Mouse (Mus musculus): ENCODE measurements around the gene Eif2ak4.

Eif2ak4 gene

GRCm38 (mm10) chr2:118464450-118464849, 76.0 kb downstream of the Eif2ak4 start:
- no peak for DNase-seq (ENCODE audit: low read depth, low spot score)

- no peak for DNase-seq (ENCODE audit: low read depth, low spot score)
Measured at GRCm38 (mm10) chr2:118465894-118466293, 77.5 kb downstream of the Eif2ak4 start.

DNA sequence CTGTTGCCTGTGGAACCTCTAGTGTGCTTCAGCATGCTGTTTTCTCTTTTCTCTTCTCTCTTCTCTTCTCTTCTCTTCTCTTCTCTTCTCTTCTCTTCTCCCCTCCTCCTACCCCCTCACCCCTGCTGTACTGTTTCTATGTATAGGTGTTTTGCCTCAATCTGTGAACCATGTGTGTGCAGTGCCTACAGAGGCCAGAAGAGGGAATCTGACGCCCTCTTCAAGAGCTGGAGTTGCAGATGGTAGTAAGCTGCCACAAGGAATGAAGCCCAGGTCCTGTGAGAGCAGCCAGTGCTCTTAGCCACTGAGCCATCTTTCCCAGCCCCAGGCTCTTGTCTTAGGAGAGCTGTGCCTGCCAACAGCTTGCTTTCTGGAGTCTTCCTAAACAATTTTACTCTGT, 78.2 kb downstream of the Eif2ak4 start:
- DNase-seq (ENCODE audit: low read depth, low spot score) = no peak

GRCm38 (mm10) chr2:118468354-118468753, 79.9 kb downstream of the Eif2ak4 start:
- DNase-seq (ENCODE audit: low read depth, low spot score) = no peak

DNA sequence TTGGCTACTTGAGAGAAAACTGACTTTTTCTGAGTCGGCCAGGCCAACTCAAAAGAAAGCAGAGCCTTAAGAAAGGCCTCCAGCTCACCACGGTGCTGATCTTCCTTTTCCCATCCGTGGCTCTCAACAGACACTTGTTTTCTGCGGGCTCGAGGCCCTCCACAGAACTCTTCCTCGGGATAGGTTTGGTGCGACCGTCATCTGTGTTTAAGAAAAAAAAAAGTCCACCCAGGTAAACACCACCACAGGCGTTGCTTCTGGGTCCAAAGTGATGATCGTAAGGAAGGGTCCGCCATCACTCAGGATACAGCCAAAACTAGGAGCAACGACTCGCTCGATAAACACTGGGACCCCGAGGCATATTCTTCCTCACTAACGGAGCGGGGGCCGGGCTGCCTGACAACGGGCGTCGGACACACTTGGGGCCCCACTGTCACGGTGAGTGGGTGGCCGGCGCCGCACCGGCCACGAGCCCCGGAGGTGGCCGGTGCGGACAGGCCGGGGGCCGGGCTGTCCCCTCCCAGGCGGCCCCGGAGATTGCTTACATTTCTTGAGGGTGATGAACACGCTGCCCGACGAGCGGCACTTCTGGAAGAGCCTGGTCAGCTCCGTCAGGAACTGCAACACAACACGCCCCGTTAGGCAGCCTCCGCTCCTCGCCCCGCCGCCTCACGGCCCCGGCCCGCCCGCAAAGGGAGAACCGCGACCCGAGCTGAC, 90.6 kb downstream of the Eif2ak4 start:
- DNase-seq (ENCODE audit: low read depth, low spot score) = no peak

- DNase-seq (ENCODE audit: low read depth, low spot score) = peak; percentile 89
Measured at GRCm38 (mm10) chr2:118479550-118479909, 91.1 kb downstream of the Eif2ak4 start, which contains the start of gene Srp14. TSS of gene Srp14 (minus strand) at chr2:118479711.

DNA sequence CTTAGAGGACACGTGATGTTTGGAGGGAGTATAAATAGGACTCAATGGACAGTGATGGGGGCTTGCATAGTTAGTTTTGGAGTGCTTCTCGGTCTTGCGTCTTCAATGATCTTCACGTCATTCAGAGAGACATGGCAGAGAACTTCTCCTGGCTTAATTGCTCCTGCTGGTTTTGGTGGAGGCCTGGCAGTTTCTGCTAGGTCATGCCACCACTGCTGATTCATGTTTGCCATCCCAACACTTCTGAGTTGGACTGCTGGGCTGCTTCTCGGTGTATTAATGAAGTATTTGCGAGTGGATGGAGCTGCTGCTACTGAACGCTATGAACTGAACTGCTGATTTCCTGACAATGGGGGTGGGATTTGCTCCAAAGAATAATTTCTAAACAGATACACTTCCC, 92.5 kb downstream of the Eif2ak4 start:
- DNase-seq (ENCODE audit: low read depth, low spot score) = no peak

DNA sequence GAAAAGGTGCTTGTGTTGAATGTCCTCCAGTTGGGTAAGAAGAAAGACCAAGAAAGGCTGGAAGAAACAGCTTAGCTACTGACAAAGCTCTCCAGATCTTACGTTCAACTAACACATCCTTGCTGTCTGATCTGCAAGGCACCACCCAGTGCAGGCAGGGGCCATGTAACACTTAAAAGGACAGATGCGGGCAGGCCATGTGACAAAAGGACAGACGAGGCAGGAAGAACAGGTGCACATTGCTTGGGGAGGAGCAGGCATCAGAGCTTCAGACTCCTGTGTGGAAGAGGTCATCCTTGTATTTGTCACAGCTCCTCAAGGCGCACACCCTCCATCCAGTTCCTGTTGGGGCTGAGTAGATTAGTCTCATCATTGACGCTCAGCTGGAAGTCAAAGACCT, 94.6 kb downstream of the Eif2ak4 start:
- no peak for DNase-seq (ENCODE audit: low read depth, low spot score)

DNA sequence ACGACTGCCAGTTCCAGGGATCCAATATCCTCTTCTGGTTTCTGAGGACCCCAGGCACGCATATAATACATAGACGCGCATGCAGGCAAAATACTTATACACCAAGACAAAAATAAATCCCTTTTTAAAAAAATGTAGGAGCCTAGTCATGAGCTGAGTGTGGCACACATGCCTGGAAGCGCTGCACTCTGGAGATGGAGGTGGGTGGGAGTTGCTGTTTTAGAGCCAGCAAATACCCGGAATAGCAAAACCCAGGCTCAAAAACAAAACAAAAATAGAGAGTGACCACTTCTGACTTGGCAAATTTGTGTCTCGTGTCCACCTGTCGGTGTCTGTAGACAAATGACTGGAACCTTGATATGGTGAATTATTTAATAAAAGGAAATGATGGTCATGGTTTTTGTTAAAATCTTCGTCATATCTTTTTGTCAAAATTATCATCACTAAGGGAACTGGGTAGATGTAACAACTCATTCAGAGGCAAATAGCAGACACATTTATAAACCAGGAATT, 96.0 kb downstream of the Eif2ak4 start:
- no peak for DNase-seq (ENCODE audit: low read depth, low spot score)

DNA sequence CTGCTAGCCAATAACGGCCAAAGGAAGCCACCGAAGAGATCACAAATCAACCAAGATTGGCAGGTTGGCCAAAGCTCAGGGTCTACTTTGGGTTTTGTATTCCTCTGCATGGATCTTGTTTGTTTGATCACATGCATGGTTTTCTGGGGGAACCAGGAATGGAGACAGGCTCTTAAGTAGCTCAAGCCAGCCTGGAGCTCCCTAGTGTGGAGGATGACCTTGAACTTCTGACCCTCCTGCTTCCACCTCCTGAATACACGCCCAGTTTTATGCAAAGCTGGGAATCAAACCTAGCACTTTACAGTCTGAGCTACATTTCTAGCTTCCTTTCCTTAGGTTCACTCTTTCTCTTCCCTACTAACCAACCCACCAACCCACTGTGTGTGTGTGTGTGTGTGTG, 97.0 kb downstream of the Eif2ak4 start:
- no peak for DNase-seq (ENCODE audit: low read depth, low spot score)

DNA sequence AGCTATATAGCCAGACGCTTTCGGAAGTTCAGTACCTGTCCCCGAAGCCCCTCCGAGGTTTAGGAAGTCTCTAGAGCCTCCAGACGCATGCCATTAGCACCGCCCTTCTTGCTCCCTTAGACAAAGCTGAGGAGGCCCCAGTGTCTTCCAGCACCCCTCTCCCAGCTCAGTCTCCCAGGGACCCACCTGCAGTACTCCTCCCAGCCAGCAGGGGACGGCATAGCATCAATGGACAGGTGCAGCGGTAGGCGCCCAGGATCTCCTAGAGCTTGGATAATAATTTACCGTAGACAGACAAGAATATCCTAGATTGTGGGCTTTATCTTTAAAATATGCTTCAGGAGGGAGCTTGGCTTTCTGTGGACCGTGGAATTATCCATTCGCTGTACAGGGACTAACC, 98.5 kb downstream of the Eif2ak4 start:
- DNase-seq (ENCODE audit: low read depth, low spot score) = no peak

- no peak for DNase-seq (ENCODE audit: low read depth, low spot score)
Measured at GRCm38 (mm10) chr2:118487806-118488205, 99.4 kb downstream of the Eif2ak4 start.

DNA sequence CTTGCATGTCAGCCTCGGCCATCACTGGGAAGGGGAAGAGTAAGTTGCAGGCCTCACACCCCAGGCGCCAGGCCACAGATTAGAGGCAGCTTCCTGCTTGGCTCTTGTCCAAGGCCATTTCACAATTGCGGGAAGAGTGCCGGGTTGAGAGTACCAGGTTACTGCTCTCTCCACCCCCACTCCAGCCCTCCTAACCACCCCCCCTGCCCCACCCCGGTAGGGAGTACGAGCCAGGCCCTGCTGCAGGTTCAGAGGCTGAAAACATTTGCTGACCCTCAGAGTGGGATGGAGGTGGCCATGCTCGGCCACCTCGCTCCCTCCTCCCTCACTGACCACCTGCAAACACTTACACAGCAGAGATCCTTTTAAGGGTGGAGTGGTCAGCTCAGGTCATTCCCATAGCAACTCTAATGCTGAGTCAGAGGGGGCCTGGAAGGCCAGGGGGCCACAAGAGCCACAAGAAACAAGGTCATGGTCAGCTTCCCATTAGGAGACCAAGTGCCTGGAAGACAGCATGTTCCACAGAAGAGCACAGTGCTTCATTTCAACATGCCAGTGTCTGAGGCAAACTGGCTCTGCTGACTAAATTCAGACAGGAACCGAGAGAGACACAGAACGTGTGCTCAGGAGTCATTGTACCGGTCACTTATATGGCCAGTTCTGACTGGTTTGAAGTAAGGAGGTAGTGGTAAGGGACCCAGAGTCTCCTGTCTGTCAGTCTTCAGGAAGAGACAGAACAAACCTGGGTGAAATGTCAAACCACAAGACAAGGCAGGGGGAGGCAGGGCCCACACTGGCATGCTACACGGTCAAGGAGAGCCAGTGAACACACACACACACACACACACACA, 102.0 kb downstream of the Eif2ak4 start:
- no peak for DNase-seq (ENCODE audit: low read depth, low spot score)

DNA sequence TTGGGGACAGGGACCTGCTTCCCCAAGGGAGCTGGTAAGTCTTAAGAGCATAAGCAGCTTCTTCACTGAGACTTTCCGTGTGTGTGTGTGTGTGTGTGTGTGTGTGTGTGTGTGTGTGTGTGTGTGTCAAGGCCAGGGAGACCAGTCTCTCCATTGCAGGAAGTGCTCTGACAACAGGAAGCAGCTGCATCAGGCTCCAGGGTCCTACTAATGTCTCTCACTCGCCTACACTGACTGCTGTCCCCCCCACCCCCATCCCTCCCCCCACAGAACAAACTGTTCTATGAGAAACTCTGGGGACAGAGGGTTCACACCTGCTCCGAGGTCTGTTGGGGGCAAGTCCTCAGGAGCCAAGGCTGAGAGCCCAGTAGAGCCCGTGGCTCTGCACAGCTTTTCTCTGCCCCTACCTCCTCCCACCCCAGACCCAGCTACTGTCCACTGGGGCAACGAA, 102.9 kb downstream of the Eif2ak4 start:
- no peak for DNase-seq (ENCODE audit: low read depth, low spot score)

GRCm38 (mm10) chr2:118491741-118492395, 103.5 kb downstream of the Eif2ak4 start:
- DNase-seq (ENCODE audit: low read depth, low spot score) = no peak

GRCm38 (mm10) chr2:118495024-118495423, 106.6 kb downstream of the Eif2ak4 start:
- no peak for DNase-seq (ENCODE audit: low read depth, low spot score)

DNA sequence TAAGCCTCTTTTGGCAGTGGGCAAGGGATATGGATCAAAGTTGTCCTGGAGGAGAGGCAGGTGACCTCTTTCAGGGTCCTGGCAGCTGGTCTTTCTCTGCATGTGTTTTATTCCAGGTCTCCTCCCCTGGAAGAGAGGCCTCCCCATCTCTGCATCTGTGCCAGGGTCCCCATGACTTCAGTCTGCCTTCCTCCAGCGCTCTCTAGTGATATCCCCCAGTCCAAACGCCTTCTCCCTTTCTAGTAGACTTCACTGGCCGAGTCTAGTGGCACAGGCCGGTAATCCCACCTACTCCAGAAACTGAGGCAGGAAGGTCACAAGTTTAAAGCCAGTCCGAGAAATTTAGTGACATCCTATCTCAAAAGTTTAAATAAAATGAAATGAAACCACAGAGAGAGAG, 109.5 kb downstream of the Eif2ak4 start:
- no peak for DNase-seq (ENCODE audit: low read depth, low spot score)

DNA sequence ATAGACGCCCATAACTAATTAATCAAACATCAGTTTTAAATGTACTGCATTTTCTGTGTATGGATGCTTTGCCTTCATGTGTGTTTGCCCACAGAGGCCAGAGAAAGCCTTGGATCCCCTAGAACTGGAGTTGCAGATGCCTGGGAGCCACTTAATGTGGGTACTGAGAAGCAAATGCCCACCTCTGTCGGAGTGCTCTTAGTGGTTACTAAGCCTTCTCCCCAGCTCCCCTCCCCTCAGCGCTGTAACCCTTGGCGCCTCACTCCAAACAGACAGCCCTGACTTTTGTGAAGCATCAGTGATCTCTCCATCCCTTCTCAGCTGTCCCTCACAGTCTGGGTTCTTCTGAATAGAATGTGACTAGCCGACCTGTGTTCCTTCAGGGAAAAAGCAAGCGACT, 110.1 kb downstream of the Eif2ak4 start:
- DNase-seq (ENCODE audit: low read depth, low spot score) = no peak

DNA sequence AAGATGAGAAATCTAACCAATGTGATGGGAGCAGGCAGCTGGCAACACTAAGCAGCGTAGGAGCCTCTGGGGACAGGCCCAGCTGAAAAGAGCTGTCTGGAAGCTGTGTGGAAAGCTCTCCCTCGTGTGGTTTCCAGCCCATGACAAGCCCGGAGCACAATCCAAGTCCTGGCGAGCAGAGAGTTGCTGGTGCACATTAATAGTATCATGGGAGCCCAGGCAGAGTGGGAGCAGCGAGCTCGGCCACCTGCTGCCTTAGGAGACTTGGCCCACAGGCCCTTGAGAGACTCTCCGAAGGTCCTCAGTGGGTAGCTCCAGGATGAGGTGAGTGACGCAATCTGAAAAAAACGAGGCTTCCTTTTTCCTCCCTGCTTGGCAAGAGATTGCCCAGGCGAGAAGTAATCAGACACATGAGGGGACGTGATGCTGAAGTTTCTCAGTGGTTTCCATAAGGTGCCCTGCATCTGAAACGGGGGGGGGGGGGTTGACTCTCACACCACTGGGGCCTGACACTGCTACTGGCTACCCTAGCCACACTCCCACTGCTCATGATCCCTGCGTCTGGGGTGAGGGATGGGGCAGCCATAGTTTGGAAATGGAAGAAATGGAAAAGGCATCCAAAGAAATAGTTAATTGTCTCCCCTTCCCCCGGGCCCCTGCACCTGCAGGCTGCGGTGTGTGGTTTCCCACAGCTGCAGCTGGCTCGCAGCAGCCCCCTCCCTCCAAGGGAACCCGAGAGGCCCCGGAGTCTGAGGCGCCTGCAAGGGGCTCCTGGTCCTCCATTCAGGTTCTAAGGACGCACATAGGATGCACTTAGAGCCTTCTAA, 110.9 kb downstream of the Eif2ak4 start:
- DNase-seq (ENCODE audit: low read depth, low spot score) = no peak

DNA sequence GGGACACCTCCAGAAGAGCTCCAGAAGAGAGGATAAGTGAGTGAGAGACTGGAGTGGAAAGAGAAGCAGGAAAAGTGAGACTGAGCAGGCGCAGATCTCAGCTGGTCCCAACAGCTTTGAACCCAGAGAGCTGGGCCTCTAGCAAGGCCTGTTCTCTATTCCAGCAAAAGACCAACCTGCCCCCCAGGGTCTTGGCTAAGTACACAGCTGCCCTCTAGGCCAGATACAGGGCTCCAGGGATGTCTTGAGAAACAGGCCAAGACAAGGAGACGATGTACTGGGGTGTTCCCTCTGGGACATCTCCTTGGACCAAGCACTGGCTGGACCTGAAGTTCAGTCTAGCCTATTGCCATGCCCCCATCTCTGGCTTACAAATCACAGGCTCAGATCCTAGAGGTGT, 111.8 kb downstream of the Eif2ak4 start:
- DNase-seq (ENCODE audit: low read depth, low spot score) = no peak

- no peak for DNase-seq (ENCODE audit: low read depth, low spot score)
Measured at GRCm38 (mm10) chr2:118507126-118507525, 118.7 kb downstream of the Eif2ak4 start.
